Mouse (Mus musculus): Measurements from ENCODE around the gene Pea15a.

DNA sequence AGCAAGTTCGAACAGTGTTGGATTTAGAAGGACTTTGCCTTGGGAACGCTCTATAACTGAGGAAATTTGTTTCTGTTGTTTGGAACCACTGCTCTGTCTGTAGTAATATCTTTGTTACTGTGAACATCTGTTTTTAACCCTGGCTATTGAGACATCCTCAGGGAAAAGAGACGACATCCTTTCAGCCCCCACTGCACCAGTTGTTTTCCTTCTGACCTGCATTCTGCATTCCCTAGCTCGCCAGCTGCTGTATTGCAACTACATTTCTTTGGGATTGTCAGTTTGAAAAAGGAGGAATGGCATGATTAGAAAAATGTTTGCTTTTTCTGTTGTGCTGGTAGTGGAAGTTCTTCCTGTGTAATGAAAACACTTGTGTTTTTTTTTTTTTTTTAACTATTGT lies 25.7 kb downstream of the Pea15a start:
- TF ChIP-seq CTCF (IDR thresholded peaks at IDR 0.05; ENCODE audit: extremely low read depth, insufficient read length, insufficient replicate concordance, low read depth, low read length) (no peak), POLR2A (IDR thresholded peaks at IDR 0.05; ENCODE audit: low read depth, low read length) (no peak)
